Mouse (Mus musculus) heart, embryonic 14.5 days (tissue): ENCODE data around the gene Eprs. TPM values are rescaled to one million over a fixed set of nuclear protein-coding genes. Genes with fewer than 3 reads are reported as not detected.

Source experiments
- ATAC-seq: fragments of 200-750 bp; cut with Nextera tagmentation; 2 replicates; pipeline ENCODE4 v1.8.0; 2017; ENCODE audit warnings: low read depth, moderate TSS enrichment; ENCODE audit not compliant: insufficient number of reproducible peaks, insufficient read depth, low FRiP score
- H3K27ac ChIP-seq, 2 experiments: fragments of 200-500 bp in 1 of 2; fragments of 300-500 bp in 1 of 2; sonication (generic) in 1 of 2; replicated peaks in 1 of 2; 2 replicates each; pipeline ENCODE4 v1.5.1; 2012 to 2014; ENCODE audit warnings: low read depth in 2 of 2, low read length in 2 of 2, control low read depth in 1 of 2, mild to moderate bottlenecking in 1 of 2, mixed read lengths in 1 of 2; ENCODE audit not compliant: control insufficient read depth in 1 of 2, insufficient read depth in 1 of 2
- H3K27me3 ChIP-seq: fragments of 300-500 bp; sonication (generic); 2 replicates; pipeline ENCODE4 v1.6.1; 2014; ENCODE audit warnings: mild to moderate bottlenecking, low read length, control low read depth; ENCODE audit not compliant: control insufficient read depth, insufficient read depth
- H3K36me3 ChIP-seq: fragments of 300-500 bp; sonication (generic); 2 replicates; pipeline ENCODE4 v1.6.1; 2014; ENCODE audit warnings: mild to moderate bottlenecking, control low read depth, low read length, mixed read lengths; ENCODE audit not compliant: control insufficient read depth, insufficient read depth
- H3K4me1 ChIP-seq, 2 experiments: fragments of 200-500 bp in 1 of 2; fragments of 300-500 bp in 1 of 2; sonication (generic) in 1 of 2; 2 replicates each; pipeline ENCODE4 v1.6.1; 2012 to 2014; ENCODE audit warnings: low read length in 2 of 2, control low read depth in 1 of 2, mixed read lengths in 1 of 2; ENCODE audit not compliant: control insufficient read depth in 2 of 2, insufficient read depth in 2 of 2
- H3K4me2 ChIP-seq: fragments of 300-500 bp; sonication (generic); 2 replicates; pipeline ENCODE4 v1.6.1; 2014; ENCODE audit warnings: mild to moderate bottlenecking, low read length
- H3K4me3 ChIP-seq, 2 experiments: fragments of 200-500 bp in 1 of 2; fragments of 300-500 bp in 1 of 2; sonication (generic) in 1 of 2; 2 replicates each; pipeline ENCODE4 v1.5.1; 2012 to 2014; ENCODE audit warnings: low read length in 2 of 2, mild to moderate bottlenecking in 2 of 2, control low read depth in 1 of 2, low read depth in 1 of 2, moderate library complexity in 1 of 2; ENCODE audit not compliant: control insufficient read depth in 1 of 2, insufficient read depth in 1 of 2
- H3K9ac ChIP-seq: fragments of 300-500 bp; sonication (generic); 2 replicates; pipeline ENCODE4 v1.6.1; 2014; ENCODE audit warnings: mild to moderate bottlenecking, low read length
- H3K9me3 ChIP-seq: fragments of 300-500 bp; sonication (generic); 2 replicates; pipeline ENCODE4 v1.6.1; 2016; ENCODE audit warnings: low read length, control low read depth; ENCODE audit not compliant: control insufficient read depth
- WGBS: fragments of 180-500 bp; shearing (Covaris S2); extraction: QIAGEN DNeasy Blood & Tissue Kit; methylation state at CpG from one replicate; pipeline ENCODE4 v1.1.7; 2014; 5-methylcytosine and 5-hydroxymethylcytosine counted together
- polyA plus RNA-seq: library from polyadenylated mRNA; unstranded; fragments of >200 nt; fragmentation: Nextera tagmentation; extraction: Ambion mirVana; gene quantifications from 2 replicates; pipeline ENCODE4 v1.2.1, GENCODE M21; 2014

Gene Eprs
- polyA plus RNA-seq, 1 experiment from 2014 or later: 103 TPM

DNA sequence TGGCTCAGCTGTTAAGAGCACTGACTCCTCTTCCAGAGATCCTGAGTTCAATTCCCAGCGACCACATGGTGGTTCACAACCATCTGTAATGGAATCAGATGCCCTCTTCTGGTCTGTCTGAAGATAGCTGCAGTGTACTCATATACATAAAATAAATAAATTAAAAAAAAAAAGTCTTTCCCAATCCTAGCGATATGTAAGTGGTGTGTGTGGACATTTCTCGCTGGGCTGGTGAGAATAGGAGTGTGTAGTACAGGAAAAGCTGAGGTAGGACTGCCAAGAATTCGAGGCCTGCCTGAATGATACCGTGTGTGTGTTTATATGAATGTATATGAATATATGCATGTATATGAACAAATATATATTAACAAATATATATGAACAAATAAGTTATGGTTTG is 31.5 kb upstream of the Eprs start:
- Histone ChIP-seq H3K4me3 (0 out of 4 replicates have a peak overlapping the region, but pooled peaks of 1 of the 2 experiments have one; percentile 54), H3K9me3 (no peaks in the 10 kb centered on the region), H3K9ac (peak overlapping the region; percentile 77; the same call in 1 of the 2 replicates), H3K27me3 (no peaks in the 10 kb centered on the region), H3K27ac (peak overlapping the region in 1 of 2 experiments; percentile 90; a peak in 1 of 4 replicates), H3K4me1 (peaks cover 4 to 15% of the 10 kb centered on the region in 2 experiments), H3K36me3 (peaks cover 11% of the 10 kb centered on the region), H3K4me2 (peak overlapping the region; percentile 73)
- WGBS: 49% methylated on average over 5 of the region's 5 CpGs
- no peak for ATAC-seq

DNA sequence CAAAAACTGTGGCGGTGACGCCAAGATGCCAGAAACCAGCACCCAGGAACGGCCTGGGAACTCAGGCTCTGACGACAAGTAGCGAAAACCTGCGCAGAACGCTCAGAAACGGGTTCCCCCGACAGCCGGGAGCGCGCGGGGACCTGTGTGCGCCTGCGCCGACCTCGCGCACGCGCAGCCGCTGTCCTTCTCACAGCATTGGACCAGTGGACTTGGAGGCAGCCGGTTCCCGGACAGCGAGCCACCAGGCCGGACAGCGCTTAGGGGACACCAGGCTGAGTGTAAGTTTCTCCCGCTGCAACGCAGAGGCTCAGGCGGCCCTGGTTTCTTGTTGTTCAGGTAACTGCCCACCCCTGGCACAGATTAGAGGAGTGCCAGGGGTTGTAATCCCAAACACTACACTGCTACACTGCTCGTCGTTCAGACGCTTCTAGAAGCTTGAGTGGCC is 30.8 kb upstream of the Eprs start, which contains the start of gene Bpnt1:
TSS of gene Bpnt1 (plus strand) at position 167 of the 448 bp plus-strand sequence.
- Histone ChIP-seq H3K4me2 (peak within 1 kb of the TSS; percentile 73), H3K4me3 (peak within 1 kb of the TSS; percentile 54 to 77), H3K27me3 (no peaks in the 10 kb centered on the region), H3K9me3 (no peaks in the 10 kb centered on the region), H3K9ac (peak within 1 kb of the TSS; percentile 77), H3K36me3 (peaks cover 5% of the 10 kb centered on the region), H3K4me1 (peaks cover 4 to 15% of the 10 kb centered on the region in 2 experiments), H3K27ac (peak within 1 kb of the TSS; percentile 90)
- peak; percentile 75 for ATAC-seq
- WGBS: under 1% methylated on average over 32 of the region's 32 CpGs

DNA sequence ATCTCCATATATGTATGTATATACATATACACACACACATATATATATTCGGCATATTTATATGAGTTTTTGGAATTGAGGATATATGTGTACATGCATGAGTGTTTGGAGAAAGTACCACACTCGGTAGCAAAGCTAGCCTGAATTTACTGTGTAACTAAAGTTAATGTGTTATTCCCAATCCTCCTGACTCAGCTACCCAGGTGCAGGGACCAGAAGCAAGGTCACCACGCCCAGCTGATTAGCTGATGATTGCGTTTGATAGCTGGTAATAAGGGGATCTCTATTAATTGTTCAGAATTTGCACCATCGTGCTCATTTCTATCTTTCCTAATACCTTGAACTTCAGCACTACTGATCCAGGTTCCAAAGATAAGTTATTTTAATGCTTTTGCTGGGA is 29.2 kb upstream of the Eprs start:
- Histone ChIP-seq H3K9me3 (no peaks in the 10 kb centered on the region), H3K4me1 (peaks cover 8 to 10% of the 10 kb centered on the region in 2 experiments), H3K4me3 (no peak overlapping the region), H3K9ac (no peak overlapping the region), H3K36me3 (peaks cover 3% of the 10 kb centered on the region; the same call in 1 of the 2 replicates), H3K4me2 (no peak overlapping the region), H3K27me3 (no peaks in the 10 kb centered on the region), H3K27ac (no peak overlapping the region)
- no peak for ATAC-seq
- WGBS: 81% methylated on average over 5 of the region's 5 CpGs

DNA sequence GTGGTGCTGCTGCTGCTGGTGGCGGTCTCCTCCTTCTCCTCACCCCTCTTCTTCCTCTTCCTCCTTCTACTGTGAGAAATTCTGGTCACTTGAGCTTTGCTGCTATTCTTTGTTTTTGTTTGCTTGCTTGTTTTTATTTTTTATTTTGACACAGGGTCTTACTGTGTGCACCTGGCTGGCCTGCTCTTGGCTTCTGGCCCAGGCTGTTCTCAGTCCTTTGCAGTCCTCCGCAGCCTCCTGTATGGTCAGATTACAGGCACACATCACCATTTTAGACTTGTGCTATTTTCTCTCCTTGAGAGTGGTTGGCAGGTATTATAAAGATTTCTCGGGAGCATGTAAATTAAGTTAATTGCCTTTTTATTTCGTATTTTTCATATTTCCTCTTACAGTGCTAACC is 28.7 kb upstream of the Eprs start:
- 75% methylated on average over 4 of the region's 4 CpGs for WGBS

DNA sequence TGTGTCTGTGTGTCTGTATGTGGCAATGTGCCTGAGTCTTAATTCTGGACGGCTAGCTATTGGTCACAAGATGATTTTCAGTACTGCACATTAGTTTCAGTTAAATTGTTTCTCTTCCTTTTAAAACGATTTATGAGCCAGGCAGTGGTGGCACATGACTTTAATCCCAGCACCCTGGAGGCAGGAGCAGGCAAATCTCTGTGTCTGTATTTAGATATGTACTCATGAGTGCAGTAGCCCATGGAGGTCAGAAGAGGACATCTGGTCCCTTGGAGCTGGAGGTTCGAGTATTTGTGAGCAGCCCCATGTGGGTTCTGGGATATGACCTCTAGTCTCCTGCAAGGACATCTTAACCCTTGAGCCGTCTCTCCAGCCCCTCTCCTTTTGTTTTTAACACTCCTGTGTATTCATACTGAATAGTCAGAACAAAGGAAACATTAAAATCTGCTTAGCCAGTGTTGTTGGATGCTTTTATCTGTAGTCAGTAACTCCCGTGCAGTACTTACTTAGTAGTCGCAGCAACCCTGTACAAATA is 27.5 kb upstream of the Eprs start:
- H3K4me1 ChIP-seq: peaks cover 6 to 10% of the 10 kb centered on the region in 2 experiments
- no peak overlapping the region for H3K27ac ChIP-seq
- no peak for ATAC-seq
- no peak overlapping the region for H3K9ac ChIP-seq
- H3K4me3 ChIP-seq: no peak overlapping the region
- no peak overlapping the region for H3K4me2 ChIP-seq
- H3K9me3 ChIP-seq: no peaks in the 10 kb centered on the region
- WGBS: 69% methylated on average over 6 of the region's 6 CpGs
- H3K36me3 ChIP-seq: peaks cover 13% of the 10 kb centered on the region; the same call in 1 of the 2 replicates
- H3K27me3 ChIP-seq: no peaks in the 10 kb centered on the region

More for the DNA sequence above, 28.7 kb upstream of the Eprs start:
- Histone ChIP-seq H3K4me2 (no peak overlapping the region), H3K9me3 (no peaks in the 10 kb centered on the region), H3K9ac (no peak overlapping the region), H3K36me3 (peaks cover 8% of the 10 kb centered on the region; the same call in 1 of the 2 replicates), H3K4me3 (no peak overlapping the region), H3K27me3 (no peaks in the 10 kb centered on the region), H3K27ac (no peak overlapping the region), H3K4me1 (peaks cover 8 to 10% of the 10 kb centered on the region in 2 experiments)
- no peak for ATAC-seq

DNA sequence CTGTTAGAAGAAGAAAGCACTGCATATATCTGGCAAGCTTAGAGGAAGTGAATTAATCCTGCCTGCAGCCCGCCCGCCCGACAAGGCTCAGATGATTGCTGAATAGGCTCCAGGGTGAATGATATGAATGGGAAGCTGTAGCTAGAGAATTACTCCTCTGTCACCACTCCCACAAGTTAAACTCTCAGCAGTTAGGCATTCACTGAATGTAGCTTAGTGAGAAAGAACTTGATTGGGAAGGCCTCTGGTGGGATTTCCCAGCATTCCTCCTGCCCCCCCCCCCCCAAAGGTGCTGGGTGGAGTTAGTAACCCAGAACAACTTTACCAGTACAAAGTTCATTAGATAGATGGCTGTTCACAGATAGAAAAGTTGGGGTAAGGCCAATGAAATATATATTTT is 26.3 kb upstream of the Eprs start:
- Histone ChIP-seq H3K36me3 (peaks cover 18% of the 10 kb centered on the region), H3K9ac (no peak overlapping the region), H3K9me3 (no peaks in the 10 kb centered on the region), H3K27me3 (no peaks in the 10 kb centered on the region), H3K4me3 (no peak overlapping the region), H3K4me2 (no peak overlapping the region), H3K4me1 (peaks cover 6 to 10% of the 10 kb centered on the region in 2 experiments), H3K27ac (no peak overlapping the region)
- ATAC-seq: no peak
- 17% methylated on average over 3 of the region's 3 CpGs for WGBS

DNA sequence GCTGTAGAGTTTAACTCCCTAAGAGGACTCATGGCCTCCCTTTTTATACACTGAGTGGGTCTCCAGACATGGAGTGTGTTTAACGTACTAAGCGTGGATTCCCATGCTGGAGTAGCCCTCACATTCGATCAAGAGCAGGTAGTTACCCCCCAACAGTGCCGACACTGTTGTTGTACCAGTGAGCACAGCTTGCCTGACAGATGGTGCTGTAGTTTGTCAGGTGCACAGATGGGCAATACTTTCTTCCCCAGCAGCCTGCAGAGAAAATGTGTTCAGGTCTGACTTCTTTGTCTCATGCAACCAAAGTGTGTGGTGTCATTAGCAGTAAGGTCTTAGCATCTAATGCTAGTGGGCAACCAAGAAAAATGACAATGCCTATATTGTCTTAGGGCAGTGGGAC is 20.4 kb upstream of the Eprs start:
- Histone ChIP-seq H3K4me2 (no peak overlapping the region), H3K9me3 (no peaks in the 10 kb centered on the region), H3K9ac (no peak overlapping the region), H3K27me3 (no peaks in the 10 kb centered on the region), H3K36me3 (peaks cover 75% of the 10 kb centered on the region), H3K27ac (no peak overlapping the region), H3K4me3 (no peak overlapping the region), H3K4me1 (peaks cover 0 to 1% of the 10 kb centered on the region in 2 experiments; a peak in 1 of 4 replicates)
- WGBS: 92% methylated on average over 4 of the region's 4 CpGs
- ATAC-seq: no peak

DNA sequence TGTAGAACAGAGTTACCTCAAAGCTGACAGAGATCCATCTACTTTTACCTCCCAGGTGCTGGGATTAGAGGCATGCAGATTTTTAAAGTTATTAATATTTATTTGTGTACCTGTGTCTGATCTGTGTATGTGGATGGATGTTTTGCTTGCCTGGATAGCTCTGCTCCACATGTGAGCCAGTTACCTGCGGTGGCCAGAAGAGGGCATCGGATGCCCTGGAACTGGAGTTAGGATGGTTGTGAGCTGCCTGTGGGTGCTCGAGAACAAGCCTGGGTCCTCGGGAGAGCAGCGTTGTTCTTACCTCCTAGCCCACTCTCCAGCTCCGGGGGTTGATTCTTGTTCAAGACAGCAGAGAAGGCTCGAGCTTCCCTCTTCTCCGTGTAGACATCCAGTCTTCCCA is 19.4 kb upstream of the Eprs start:
- no peak overlapping the region for H3K4me3 ChIP-seq
- no peaks in the 10 kb centered on the region for H3K9me3 ChIP-seq
- WGBS: 80% methylated on average over 8 of the region's 8 CpGs
- H3K4me2 ChIP-seq: no peak overlapping the region
- no peak overlapping the region for H3K9ac ChIP-seq
- H3K36me3 ChIP-seq: peaks cover 84% of the 10 kb centered on the region
- H3K4me1 ChIP-seq: no peaks in the 10 kb centered on the region
- ATAC-seq: no peak
- no peak overlapping the region for H3K27ac ChIP-seq
- no peaks in the 10 kb centered on the region for H3K27me3 ChIP-seq
